Mouse (Mus musculus) hindlimb bud, embryonic 11.5 days (tissue): ENCODE data around the gene Clec11a.
A peak's percentile ranks its signal among the peaks of the same experiment; 100 is the strongest.

Experiments
- DNase-seq: peaks from one replicate; pipeline ENCODE4 v3.0.0-alpha.2; 2012; ENCODE audit warnings: low read depth, low spot score; ENCODE audit errors: extremely low spot score

Clec11a gene

GRCm38 (mm10) chr7:44306516-44307240 is at the start of gene Clec11a:
TSS of gene Clec11a (minus strand) at chr7:44306902.
- no peak for DNase-seq

- no peak for DNase-seq
Measured at GRCm38 (mm10) chr7:44355411-44355810, 48.7 kb upstream of the Clec11a start.

DNA sequence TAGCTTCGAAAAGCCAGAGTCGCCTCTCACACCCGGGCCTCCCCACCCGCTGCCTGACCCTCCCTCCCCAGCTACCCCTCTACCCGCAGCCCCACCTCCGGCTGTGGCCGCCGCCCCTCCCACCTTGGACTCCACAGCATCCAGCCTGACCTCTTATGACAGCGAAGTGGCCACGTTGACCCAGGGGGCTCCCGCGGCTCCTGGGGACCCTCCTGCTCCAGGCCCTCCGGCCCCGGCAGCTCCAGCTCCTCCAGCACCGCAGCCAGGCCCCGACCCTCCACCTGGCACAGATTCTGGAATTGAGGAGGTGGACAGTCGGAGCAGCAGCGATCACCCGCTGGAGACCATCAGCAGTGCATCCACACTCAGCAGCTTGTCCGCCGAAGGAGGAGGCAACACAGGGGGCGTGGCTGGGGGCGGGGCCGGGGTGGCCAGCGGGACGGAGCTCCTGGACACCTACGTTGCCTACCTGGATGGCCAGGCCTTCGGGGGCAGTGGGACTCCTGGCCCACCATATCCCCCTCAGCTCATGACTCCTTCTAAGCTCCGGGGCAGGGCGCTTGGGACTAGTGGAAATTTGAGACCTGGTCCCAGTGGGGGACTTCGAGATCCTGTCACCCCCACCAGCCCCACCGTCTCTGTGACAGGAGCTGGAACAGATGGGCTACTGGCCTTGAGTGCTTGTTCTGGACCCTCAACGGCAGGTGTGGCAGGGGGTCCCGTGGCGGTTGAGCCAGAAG is 47.1 kb upstream of the Clec11a start:
- DNase-seq = no peak

DNA sequence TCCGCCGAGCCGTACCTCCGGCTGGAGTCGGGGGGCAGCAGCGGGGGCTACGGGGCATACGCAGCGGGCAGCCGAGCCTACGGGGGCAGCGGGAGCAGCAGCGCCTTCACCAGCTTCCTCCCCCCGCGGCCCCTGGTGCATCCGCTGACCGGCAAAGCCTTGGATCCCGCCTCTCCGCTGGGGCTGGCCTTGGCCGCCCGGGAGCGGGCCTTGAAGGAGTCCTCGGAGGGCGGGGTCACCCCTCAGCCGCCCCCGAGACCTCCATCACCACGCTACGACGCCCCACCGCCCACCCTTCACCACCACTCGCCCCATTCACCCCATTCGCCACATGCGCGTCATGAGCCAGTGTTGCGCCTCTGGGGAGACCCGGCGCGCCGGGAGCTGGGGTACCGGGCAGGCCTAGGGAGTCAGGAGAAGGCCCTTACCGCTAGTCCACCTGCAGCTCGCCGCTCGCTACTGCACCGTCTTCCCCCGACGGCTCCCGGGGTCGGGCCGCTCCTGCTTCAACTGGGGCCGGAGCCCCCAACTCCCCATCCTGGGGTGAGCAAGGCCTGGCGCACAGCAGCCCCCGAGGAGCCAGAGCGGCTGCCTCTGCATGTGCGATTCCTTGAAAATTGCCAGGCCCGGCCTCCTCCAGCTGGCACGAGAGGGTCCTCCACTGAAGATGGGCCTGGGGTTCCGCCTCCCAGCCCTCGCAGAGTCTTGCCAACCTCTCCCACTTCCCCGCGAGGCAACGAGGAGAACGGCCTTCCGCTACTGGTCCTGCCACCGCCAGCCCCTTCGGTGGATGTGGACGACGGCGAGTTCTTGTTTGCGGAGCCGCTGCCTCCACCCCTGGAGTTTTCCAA is 46.3 kb upstream of the Clec11a start:
- DNase-seq = no peak

DNA sequence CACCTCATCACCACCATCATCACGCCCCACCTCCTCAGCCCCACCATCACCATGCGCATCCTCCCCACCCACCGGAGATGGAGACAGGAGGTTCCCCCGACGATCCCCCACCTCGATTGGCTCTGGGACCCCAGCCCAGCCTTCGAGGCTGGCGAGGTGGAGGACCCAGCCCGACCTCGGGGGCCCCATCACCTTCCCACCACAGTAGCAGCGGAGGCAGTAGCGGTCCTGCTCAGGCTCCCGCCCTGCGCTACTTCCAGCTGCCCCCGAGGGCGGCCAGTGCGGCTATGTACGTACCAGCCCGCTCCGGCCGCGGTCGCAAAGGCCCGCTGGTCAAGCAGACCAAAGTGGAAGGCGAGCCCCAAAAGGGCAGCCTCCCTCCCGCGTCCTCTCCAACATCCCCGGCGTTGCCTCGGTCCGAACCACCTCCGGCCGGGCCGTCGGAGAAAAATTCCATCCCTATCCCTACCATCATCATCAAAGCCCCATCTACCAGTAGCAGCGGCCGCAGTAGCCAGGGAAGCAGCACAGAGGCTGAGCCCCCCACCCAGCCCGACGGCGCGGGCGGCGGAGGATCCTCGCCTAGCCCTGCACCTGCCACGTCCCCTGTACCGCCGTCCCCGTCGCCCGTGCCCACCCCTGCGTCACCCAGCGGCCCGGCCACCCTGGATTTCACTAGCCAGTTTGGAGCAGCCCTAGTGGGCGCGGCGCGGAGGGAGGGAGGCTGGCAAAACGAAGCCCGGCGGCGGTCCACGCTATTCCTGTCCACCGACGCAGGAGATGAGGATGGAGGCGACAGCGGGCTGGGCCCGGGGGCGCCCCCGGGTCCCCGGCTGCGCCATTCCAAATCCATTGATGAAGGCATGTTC is 45.4 kb upstream of the Clec11a start:
- DNase-seq = no peak

- peak; percentile 93 for DNase-seq
Measured at GRCm38 (mm10) chr7:44350957-44351711, 44.4 kb upstream of the Clec11a start.

GRCm38 (mm10) chr7:44349043-44349442 is 42.3 kb upstream of the Clec11a start:
- DNase-seq = no peak

GRCm38 (mm10) chr7:44344622-44345021 is 37.9 kb upstream of the Clec11a start:
- no peak for DNase-seq

DNA sequence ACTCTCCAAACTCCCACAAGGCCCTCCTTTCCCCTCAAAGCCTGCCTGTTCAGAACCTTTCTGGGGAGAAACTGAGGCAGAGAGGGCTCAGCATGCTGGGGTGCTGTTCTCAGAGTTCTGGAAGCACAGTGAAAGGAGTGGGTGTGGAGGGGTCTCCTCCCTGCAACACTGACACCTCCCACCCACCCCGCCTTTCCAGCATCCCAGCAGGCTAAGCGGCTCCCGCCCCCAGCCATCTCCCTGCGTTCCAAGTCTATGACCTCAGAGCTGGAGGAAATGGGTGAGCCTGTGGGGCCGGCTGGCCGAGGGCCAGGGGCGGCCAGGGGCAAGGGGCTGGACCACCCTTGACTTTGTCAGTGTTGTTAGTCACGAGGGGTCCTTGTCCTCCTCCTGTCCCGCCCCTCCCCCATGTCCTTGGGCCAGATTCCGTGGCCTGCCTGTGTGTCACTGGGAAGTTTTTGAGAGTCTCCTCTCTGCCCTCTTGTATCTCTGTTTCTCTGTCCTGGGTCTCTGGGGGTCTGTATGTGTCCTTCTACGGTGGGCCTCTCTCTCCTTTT is 36.8 kb upstream of the Clec11a start:
- DNase-seq = no peak

GRCm38 (mm10) chr7:44341714-44342113 is 35.0 kb upstream of the Clec11a start:
- DNase-seq = no peak

DNA sequence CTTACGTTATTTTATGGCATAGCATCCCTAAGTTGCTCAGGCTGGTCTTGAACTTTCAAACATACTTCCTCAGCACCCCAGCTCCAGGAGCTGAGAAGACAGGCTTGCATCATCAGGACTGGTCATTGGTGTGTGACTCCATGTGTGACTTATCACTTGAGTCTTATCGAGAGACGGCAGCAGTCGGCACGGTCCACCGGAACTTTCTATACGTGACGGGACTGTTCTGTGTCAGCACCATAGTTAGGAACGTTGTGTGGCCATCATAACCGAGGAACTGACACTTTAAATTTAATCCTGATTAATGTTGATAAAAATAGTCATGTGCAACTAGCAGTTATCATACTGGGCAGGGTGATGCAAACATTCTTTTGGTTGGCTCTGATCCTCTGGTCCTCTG is 34.4 kb upstream of the Clec11a start:
- DNase-seq = no peak

GRCm38 (mm10) chr7:44340226-44340625 is 33.5 kb upstream of the Clec11a start:
- no peak for DNase-seq

DNA sequence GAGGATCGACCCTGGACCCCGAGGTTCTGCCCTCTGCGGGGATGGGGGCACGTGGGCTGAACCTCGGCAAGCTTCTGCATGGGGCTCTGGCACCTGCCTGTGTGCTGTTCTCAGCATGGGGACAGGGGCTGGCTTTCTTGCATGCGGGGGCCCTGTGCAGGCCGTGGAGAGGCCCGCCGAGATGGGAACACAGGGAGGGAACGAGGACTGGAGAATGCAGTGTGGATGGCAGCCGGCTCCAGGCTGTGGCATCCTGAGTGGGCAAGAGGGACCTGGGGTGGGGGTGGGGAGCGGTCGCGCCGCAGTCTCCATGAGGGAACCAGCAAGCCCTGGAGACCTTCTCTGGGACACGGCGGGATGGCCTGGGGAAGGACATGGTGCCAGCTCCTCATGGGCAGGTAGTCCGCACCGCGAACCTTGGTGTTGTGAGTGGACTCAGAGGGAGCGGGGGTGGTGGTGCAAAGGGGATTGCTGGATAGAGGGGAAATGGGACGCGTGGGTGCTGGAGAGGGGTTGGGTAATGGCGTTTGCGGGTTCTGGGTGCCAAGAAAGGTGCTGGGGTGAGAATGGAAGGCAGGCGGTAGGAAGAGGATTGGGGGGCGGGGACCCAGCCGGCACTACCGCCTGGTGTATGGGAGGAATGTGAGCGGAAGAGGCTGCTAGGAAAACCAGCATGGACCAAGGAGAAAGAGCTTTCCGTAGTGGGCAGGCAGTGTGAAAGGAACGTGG is 30.6 kb upstream of the Clec11a start:
- no peak for DNase-seq

GRCm38 (mm10) chr7:44336046-44337021 is 29.6 kb upstream of the Clec11a start:
- no peak for DNase-seq

DNA sequence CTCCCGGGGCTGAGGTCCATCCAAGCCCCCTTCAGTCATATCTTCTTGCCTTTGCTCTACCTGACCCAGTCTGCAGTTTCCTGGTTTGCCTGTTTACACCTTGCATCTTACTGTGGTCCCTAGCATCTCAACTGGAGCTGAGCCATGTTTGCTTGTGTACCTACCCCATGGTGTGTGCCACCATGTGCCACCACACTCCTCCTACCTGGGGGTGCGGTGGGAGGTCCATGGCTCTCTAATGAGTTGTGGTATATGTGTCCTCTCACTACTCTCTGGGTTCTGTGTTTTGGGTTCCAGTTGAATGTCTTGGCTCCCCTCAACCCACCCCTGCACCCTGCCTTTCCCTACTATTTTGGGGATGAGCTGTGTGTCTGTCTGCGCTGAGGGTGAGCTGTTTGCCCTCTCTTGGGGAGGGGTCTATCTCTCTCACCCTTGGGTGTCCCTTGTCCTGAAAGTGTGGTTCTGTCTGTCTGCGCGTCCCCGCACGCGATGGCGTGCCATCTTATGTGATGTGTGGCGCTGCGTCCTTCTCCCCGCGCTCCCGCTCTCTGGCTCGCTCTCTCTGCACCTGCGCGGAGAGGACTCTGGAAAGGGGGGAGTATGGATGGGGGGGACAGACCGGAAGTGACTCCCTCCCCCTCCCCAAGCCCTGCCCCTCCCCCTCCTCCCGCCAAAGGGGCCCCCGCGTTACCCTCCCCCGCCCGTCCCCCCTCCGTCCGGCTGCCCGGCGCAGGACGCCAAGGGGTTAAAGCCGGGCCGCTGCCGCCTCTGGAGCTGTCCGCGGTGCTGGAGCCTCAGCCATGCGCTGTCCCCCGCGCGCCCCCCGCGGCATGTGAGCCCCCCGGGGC is 28.6 kb upstream of the Clec11a start:
- no peak for DNase-seq

DNA sequence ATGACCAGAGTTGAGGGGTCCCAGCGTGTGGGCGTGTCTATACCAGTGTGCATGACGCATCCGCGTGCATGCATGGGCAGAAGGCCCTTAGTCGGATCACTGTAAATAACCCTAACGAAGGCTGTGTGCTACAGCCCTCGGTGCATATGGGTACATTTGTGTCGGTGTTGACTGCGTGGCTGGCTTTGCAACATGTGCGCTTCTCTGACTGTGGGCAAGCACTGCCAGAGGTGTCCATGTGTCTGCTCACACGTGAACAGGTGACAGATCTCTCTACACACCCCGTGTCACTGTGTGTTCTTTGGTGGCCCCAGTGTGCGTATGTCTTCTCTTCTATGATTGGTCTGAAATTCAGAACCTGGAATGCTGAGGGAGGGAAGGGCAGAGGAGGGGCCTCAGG is 27.4 kb upstream of the Clec11a start:
- DNase-seq = no peak

- no peak for DNase-seq
Measured at GRCm38 (mm10) chr7:44332336-44332735, 25.6 kb upstream of the Clec11a start.
